Mouse (Mus musculus): ENCODE measurements around the gene Trio.

GRCm38 (mm10) chr15:27795942-27796867 is 229.4 kb downstream of the Trio start:
- no peak for TF ChIP-seq CTCF (IDR thresholded peaks at IDR 0.05; ENCODE audit: extremely low read depth, insufficient read length, insufficient replicate concordance, low read depth, low read length)
- no peak for TF ChIP-seq POLR2A (IDR thresholded peaks at IDR 0.05; ENCODE audit: low read depth, low read length)
